Mouse (Mus musculus) heart, postnatal 25 days (tissue): ENCODE results near the gene St6galnac5. TPM values are rescaled to one million over a fixed set of nuclear protein-coding genes. Genes with fewer than 3 reads are reported as not detected.

ENCODE experiments used
- DNase-seq: peaks from one replicate; pipeline ENCODE4 v3.0.0; 2022; ENCODE audit warnings: low spot score
- intact Hi-C: fragments of 180-260 bp; cut with DNase I; formaldehyde crosslinking; loops from one replicate; pipeline ENCODE4 v1.15.1; 2025
- total RNA-seq, 2 experiments: library from RNA; stranded (reverse); gene quantifications; 2 replicates each; pipeline ENCODE4 v1.2.3; 2021

St6galnac5 gene
- total RNA-seq, 2 experiments from 2014 or later, result not detected

- intact Hi-C loops, result loop anchor here (10.0 kb wide), 1 partner anchor 167 kb away; no protein-coding TSS in a partner anchor
- DNase-seq, result no peak
Observed at GRCm38 (mm10) chr3:152951634-152952545, 30.2 kb downstream of the St6galnac5 start.

GRCm38 (mm10) chr3:152950914-152951313, 31.1 kb downstream of the St6galnac5 start:
- intact Hi-C loops, result loop anchor here (10.0 kb wide), 1 partner anchor 166 kb away; no protein-coding TSS in a partner anchor
- no peak for DNase-seq

GRCm38 (mm10) chr3:152950299-152950698, 31.7 kb downstream of the St6galnac5 start:
- intact Hi-C loops, result loop anchor here (10.0 kb wide), 1 partner anchor 165 kb away; no protein-coding TSS in a partner anchor
- no peak for DNase-seq

GRCm38 (mm10) chr3:152949233-152949777, 32.7 kb downstream of the St6galnac5 start:
- no peak for DNase-seq
- intact Hi-C loops, result no loop called here

GRCm38 (mm10) chr3:152948556-152948955, 33.5 kb downstream of the St6galnac5 start:
- no peak for DNase-seq
- intact Hi-C loops, result no loop called here

GRCm38 (mm10) chr3:152947031-152947640, 34.9 kb downstream of the St6galnac5 start:
- intact Hi-C loops, result no loop called here
- no peak for DNase-seq

GRCm38 (mm10) chr3:152944766-152945165, 37.3 kb downstream of the St6galnac5 start:
- intact Hi-C loops, result no loop called here

GRCm38 (mm10) chr3:152942985-152943384, 39.1 kb downstream of the St6galnac5 start:
- no peak for DNase-seq
- intact Hi-C loops, result no loop called here

More at GRCm38 (mm10) chr3:152944766-152945165, 37.3 kb downstream of the St6galnac5 start:
- DNase-seq, result peak; percentile 3

GRCm38 (mm10) chr3:152941671-152942070, 40.4 kb downstream of the St6galnac5 start:
- no peak for DNase-seq
- intact Hi-C loops, result no loop called here

- no peak for DNase-seq
- intact Hi-C loops, result no loop called here
Observed at GRCm38 (mm10) chr3:152936313-152936712, 45.7 kb downstream of the St6galnac5 start.

- no peak for DNase-seq
Observed at GRCm38 (mm10) chr3:152933737-152934136, 48.3 kb downstream of the St6galnac5 start.

GRCm38 (mm10) chr3:152932544-152932943, 49.5 kb downstream of the St6galnac5 start:
- intact Hi-C loops, result no loop called here
- no peak for DNase-seq

More at GRCm38 (mm10) chr3:152933737-152934136, 48.3 kb downstream of the St6galnac5 start:
- intact Hi-C loops, result no loop called here

GRCm38 (mm10) chr3:152932096-152932495, 50.0 kb downstream of the St6galnac5 start:
- intact Hi-C loops, result no loop called here
- no peak for DNase-seq

GRCm38 (mm10) chr3:152931354-152931753, 50.7 kb downstream of the St6galnac5 start:
- no peak for DNase-seq
- intact Hi-C loops, result no loop called here

GRCm38 (mm10) chr3:152929788-152930281, 52.2 kb downstream of the St6galnac5 start:
- DNase-seq, result no peak
- intact Hi-C loops, result no loop called here

GRCm38 (mm10) chr3:152929256-152929787, 52.7 kb downstream of the St6galnac5 start:
- intact Hi-C loops, result no loop called here
- no peak for DNase-seq

GRCm38 (mm10) chr3:152928287-152928975, 53.6 kb downstream of the St6galnac5 start:
- DNase-seq, result no peak
- intact Hi-C loops, result no loop called here

- intact Hi-C loops, result no loop called here
- DNase-seq, result no peak
Observed at GRCm38 (mm10) chr3:152926166-152926565, 55.9 kb downstream of the St6galnac5 start.

GRCm38 (mm10) chr3:152925364-152925763, 56.7 kb downstream of the St6galnac5 start:
- no peak for DNase-seq
- intact Hi-C loops, result no loop called here
